Mouse (Mus musculus) thymus, postnatal 4 days (tissue): Measurements from ENCODE around the gene Pim1.

ENCODE experiments used
- DNase-seq: peaks from one replicate; pipeline ENCODE4 v3.0.0; 2021

Gene Pim1

GRCm38 (mm10) chr17:29467030-29467429 lies 23.5 kb upstream of the Pim1 start:
- no peak for DNase-seq

GRCm38 (mm10) chr17:29473466-29473865 lies 17.1 kb upstream of the Pim1 start:
- DNase-seq, result no peak

- no peak for DNase-seq
Observed at GRCm38 (mm10) chr17:29474036-29474435, 16.5 kb upstream of the Pim1 start.

GRCm38 (mm10) chr17:29475142-29475541 lies 15.4 kb upstream of the Pim1 start:
- DNase-seq, result no peak

GRCm38 (mm10) chr17:29476461-29476860 lies 14.1 kb upstream of the Pim1 start:
- DNase-seq, result no peak

- DNase-seq, result no peak
Observed at GRCm38 (mm10) chr17:29477357-29477756, 13.2 kb upstream of the Pim1 start.

GRCm38 (mm10) chr17:29478271-29478670 lies 12.3 kb upstream of the Pim1 start:
- DNase-seq, result no peak

GRCm38 (mm10) chr17:29480256-29480655 lies 10.3 kb upstream of the Pim1 start:
- DNase-seq, result no peak

- no peak for DNase-seq
Observed at GRCm38 (mm10) chr17:29482632-29483031, 7.9 kb upstream of the Pim1 start.

GRCm38 (mm10) chr17:29483282-29483681 lies 7.3 kb upstream of the Pim1 start:
- DNase-seq, result no peak

- DNase-seq, result no peak
Observed at GRCm38 (mm10) chr17:29484431-29484830, 6.1 kb upstream of the Pim1 start.

GRCm38 (mm10) chr17:29485336-29486233 lies 5.0 kb upstream of the Pim1 start:
- DNase-seq, result no peak

GRCm38 (mm10) chr17:29488257-29488977 lies 2.1 kb upstream of the Pim1 start:
- no peak for DNase-seq

- no peak for DNase-seq
Observed at GRCm38 (mm10) chr17:29488978-29489970, 1.3 kb upstream of the Pim1 start.

GRCm38 (mm10) chr17:29489971-29490712 lies 411 bp upstream of the Pim1 start:
- DNase-seq, result peak; percentile 99

GRCm38 (mm10) chr17:29491591-29492268 lies 1.2 kb downstream of the Pim1 start:
- peak; percentile 65 for DNase-seq

- DNase-seq, result peak; percentile 80
Observed at GRCm38 (mm10) chr17:29492269-29493191, 2.0 kb downstream of the Pim1 start.

GRCm38 (mm10) chr17:29493461-29493980 lies 3.0 kb downstream of the Pim1 start:
- peak; percentile 49 for DNase-seq

GRCm38 (mm10) chr17:29494062-29494731 lies 3.6 kb downstream of the Pim1 start:
- DNase-seq, result no peak

GRCm38 (mm10) chr17:29494732-29495076 lies 4.2 kb downstream of the Pim1 start:
- DNase-seq, result peak; percentile 58
